Mouse (Mus musculus) bone marrow, adult 2 months (tissue): ENCODE measurements around the gene Pik3c2g.

ENCODE experiments used
- CTCF ChIP-seq: fragments of 200-500 bp; IDR thresholded peaks from 2 replicates; pipeline ENCODE4 v1.5.1; 2011; ENCODE audit warnings: low read length, control low read depth; ENCODE audit not compliant: control insufficient read depth, insufficient read depth
- POLR2A ChIP-seq: fragments of 200-500 bp; IDR thresholded peaks from 2 replicates; pipeline ENCODE4 v1.6.1; 2011; ENCODE audit warnings: low read depth, mild to moderate bottlenecking, control low read depth, low read length, borderline replicate concordance; ENCODE audit not compliant: control insufficient read depth

DNA sequence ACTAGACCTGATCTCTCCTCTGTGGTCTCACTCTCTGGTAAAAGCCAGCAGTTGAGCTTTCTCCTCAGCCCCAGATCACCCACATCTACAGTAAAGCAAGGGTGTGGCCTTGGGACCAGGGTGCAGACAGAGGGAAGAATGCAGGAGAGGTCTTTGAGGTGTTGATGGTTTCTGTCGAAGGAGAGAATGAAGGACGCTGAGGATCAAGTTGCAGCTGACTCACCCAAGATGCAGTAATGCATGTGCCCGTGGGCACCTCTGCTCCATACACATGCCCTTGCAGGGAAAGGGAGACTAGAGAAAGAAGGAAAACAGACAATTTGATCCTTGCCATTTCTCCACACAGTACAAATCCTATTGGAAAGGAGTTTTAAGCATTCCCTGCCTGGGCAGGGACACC, 5.1 kb downstream of the Pik3c2g start:
- TF ChIP-seq POLR2A (no peak), CTCF (no peak)
